Mouse (Mus musculus) liver, embryonic 14.5 days (tissue): ENCODE results near the gene Syt1. TPM values are rescaled to one million over a fixed set of nuclear protein-coding genes. Genes with fewer than 3 reads are reported as not detected.

ENCODE experiments used
- ATAC-seq: fragments of 200-750 bp; cut with Nextera tagmentation; 2 replicates; pipeline ENCODE4 v1.8.0; 2017; ENCODE audit warnings: moderate number of reproducible peaks, mild to moderate bottlenecking, moderate library complexity; ENCODE audit not compliant: insufficient read depth
- DNase-seq, 3 experiments: peaks; one replicate each; pipeline ENCODE4 v3.0.0-alpha.2; 2012 to 2013; ENCODE audit warnings: low read depth in 3 of 3, low spot score in 3 of 3
- H3K27ac ChIP-seq: fragments of 300-500 bp; sonication (generic); 2 replicates; pipeline ENCODE4 v1.5.1; 2014; ENCODE audit warnings: moderate library complexity, mild to moderate bottlenecking, control low read depth, inconsistent platforms
- H3K27me3 ChIP-seq: fragments of 300-500 bp; sonication (generic); 2 replicates; pipeline ENCODE4 v1.6.1; 2014; ENCODE audit warnings: mild to moderate bottlenecking, low read length, moderate library complexity; ENCODE audit not compliant: control insufficient read depth, insufficient read depth
- H3K36me3 ChIP-seq: fragments of 300-500 bp; sonication (generic); replicated peaks from 2 replicates; pipeline ENCODE4 v1.6.1; 2014; ENCODE audit warnings: low read depth; ENCODE audit not compliant: control insufficient read depth, insufficient read depth
- H3K4me1 ChIP-seq, 2 experiments: fragments of 200-500 bp in 1 of 2; fragments of 300-500 bp in 1 of 2; sonication (generic) in 1 of 2; replicated peaks; 2 replicates each; pipeline ENCODE4 v1.6.1; 2012 to 2014; ENCODE audit warnings: antibody characterized with exemption in 1 of 2, inconsistent platforms in 1 of 2, low read length in 1 of 2; ENCODE audit not compliant: control insufficient read depth in 2 of 2, insufficient read depth in 2 of 2
- H3K4me2 ChIP-seq: fragments of 300-500 bp; sonication (generic); 2 replicates; pipeline ENCODE4 v1.6.1; 2014; ENCODE audit warnings: low read depth, mild to moderate bottlenecking, control low read depth, moderate library complexity
- H3K4me3 ChIP-seq, 2 experiments: fragments of 200-500 bp in 1 of 2; fragments of 300-500 bp in 1 of 2; sonication (generic) in 1 of 2; 2 replicates each; pipeline ENCODE4 v1.5.1; 2012 to 2014; ENCODE audit warnings: low read depth in 2 of 2, low read length in 2 of 2, mild to moderate bottlenecking in 2 of 2, control low read depth in 1 of 2, inconsistent platforms in 1 of 2, moderate library complexity in 1 of 2; ENCODE audit not compliant: insufficient read depth in 1 of 2
- H3K9ac ChIP-seq: fragments of 300-500 bp; sonication (generic); replicated peaks from 2 replicates; pipeline ENCODE4 v1.6.1; 2014; ENCODE audit warnings: mild to moderate bottlenecking, control low read depth, moderate library complexity
- H3K9me3 ChIP-seq: fragments of 300-500 bp; sonication (generic); 2 replicates; pipeline ENCODE4 v1.6.1; 2016; ENCODE audit warnings: low read length, mixed read lengths; ENCODE audit not compliant: control insufficient read depth
- CTCF ChIP-seq: IDR thresholded peaks from 2 replicates; pipeline ENCODE4 v1.5.1; 2016; ENCODE audit warnings: antibody characterized with exemption, low read depth, control low read depth
- EP300 ChIP-seq: IDR thresholded peaks from 2 replicates; pipeline ENCODE4 v1.6.1; 2016; ENCODE audit warnings: antibody characterized with exemption, low read depth
- WGBS: fragments of 180-500 bp; shearing (Covaris S2); extraction: QIAGEN DNeasy Blood & Tissue Kit; methylation state at CpG from one replicate; pipeline ENCODE4 v1.1.7; 2014; ENCODE audit not compliant: insufficient replicate concordance; 5-methylcytosine and 5-hydroxymethylcytosine counted together
- polyA plus RNA-seq, 2 experiments: library from polyadenylated mRNA; depleted of rRNA in 1 of 2; stranded (reverse) in 1 of 2; unstranded in 1 of 2; fragments of >200 nt; fragmentation: Nextera tagmentation in 1 of 2; extraction: Ambion mirVana in 1 of 2; gene quantifications; 2 replicates each; pipeline versions ENCODE4 v1.2.1 to v1.2.3; 2012 to 2014

Syt1 gene
- polyA plus RNA-seq, 2 experiments, result 0.02 to 0.04 TPM

DNA sequence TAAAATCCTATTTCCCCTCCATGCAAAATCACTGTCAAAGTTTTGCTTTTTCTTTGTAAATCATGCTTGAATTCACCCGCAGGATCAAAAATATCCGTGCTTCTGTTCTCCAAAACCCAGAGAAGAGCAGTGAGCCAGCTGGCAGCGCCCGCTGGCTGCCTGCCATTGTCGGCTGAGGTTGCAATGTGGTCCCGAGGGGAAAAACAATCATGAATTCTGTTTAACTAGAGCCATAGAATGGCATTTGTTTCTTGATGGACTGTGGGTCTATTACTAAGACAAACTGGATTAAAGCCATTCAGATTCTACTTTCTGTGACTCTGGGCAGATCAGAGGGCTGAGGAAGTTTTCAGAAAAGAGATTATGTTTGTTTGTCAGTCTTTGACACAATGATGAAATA lies 31.1 kb downstream of the Syt1 start:
- DNase-seq, result no peak
- no peak for ATAC-seq
- H3K27ac ChIP-seq, result no peak overlapping the region
- H3K9me3 ChIP-seq, result no peaks in the 10 kb centered on the region
- no peak overlapping the region for H3K4me2 ChIP-seq
- no peak overlapping the region for H3K9ac ChIP-seq
- 60% methylated on average over 6 of the region's 6 CpGs for WGBS
- H3K27me3 ChIP-seq, result no peaks in the 10 kb centered on the region
- TF ChIP-seq CTCF, result no peak
- TF ChIP-seq EP300, result no peak
- no peaks in the 10 kb centered on the region for H3K4me1 ChIP-seq
- H3K4me3 ChIP-seq, result no peak overlapping the region
- H3K36me3 ChIP-seq, result no peaks in the 10 kb centered on the region

GRCm38 (mm10) chr10:108954952-108955351 lies 55.8 kb downstream of the Syt1 start:
- Histone ChIP-seq H3K27ac (no peak overlapping the region), H3K9ac (no peak overlapping the region), H3K27me3 (no peaks in the 10 kb centered on the region), H3K4me3 (no peak overlapping the region), H3K36me3 (no peaks in the 10 kb centered on the region), H3K9me3 (no peaks in the 10 kb centered on the region), H3K4me2 (no peak overlapping the region), H3K4me1 (no peaks in the 10 kb centered on the region)
- ATAC-seq (no peak), DNase-seq (no peak)
- TF ChIP-seq EP300, result no peak
- TF ChIP-seq CTCF, result no peak
- 66% methylated on average over 5 of the region's 5 CpGs for WGBS

GRCm38 (mm10) chr10:108952182-108952581 lies 58.6 kb downstream of the Syt1 start:
- H3K36me3 ChIP-seq, result no peaks in the 10 kb centered on the region
- H3K4me2 ChIP-seq, result no peak overlapping the region
- H3K9me3 ChIP-seq, result no peaks in the 10 kb centered on the region
- DNase-seq (no peak), ATAC-seq (no peak)
- H3K4me1 ChIP-seq, result no peaks in the 10 kb centered on the region
- H3K4me3 ChIP-seq, result no peak overlapping the region
- no peak overlapping the region for H3K9ac ChIP-seq
- H3K27me3 ChIP-seq, result no peaks in the 10 kb centered on the region
- 62% methylated on average over 8 of the region's 8 CpGs for WGBS
- TF ChIP-seq EP300 (no peak), CTCF (no peak)
- H3K27ac ChIP-seq, result no peak overlapping the region

DNA sequence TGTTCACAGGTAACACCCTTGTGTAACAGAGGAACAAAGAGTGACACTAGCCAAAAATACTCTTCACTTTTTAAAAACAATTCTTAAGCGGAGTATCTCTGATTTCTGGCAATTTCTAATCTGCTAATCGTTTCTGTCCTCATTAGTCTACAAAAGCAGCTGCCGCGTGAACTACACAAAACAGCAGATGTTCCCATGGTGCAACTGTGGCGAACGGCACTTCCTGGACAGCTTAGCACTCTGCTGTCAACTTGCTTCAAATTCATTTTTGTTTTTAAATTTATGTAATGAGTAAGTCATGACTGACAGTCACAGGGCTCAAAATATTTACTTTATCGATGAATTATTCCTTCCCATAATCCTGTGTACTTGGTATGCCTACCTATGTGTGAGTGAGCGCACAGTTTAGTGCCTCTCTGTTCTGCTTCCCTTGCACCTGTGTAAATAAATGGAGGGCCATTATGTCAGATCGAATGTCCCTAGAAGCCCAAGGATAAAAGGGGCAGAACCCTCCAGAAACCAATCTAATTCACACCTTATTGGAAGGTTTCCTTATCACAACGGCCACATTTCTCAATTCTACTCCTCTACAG lies 73.8 kb downstream of the Syt1 start:
- Histone ChIP-seq H3K27me3 (no peaks in the 10 kb centered on the region), H3K36me3 (no peaks in the 10 kb centered on the region), H3K4me2 (no peak overlapping the region), H3K27ac (no peak overlapping the region), H3K4me1 (no peaks in the 10 kb centered on the region), H3K4me3 (no peak overlapping the region), H3K9me3 (no peaks in the 10 kb centered on the region), H3K9ac (no peak overlapping the region)
- WGBS, result 64% methylated on average over 10 of the region's 10 CpGs
- ATAC-seq (no peak), DNase-seq (no peak)
- TF ChIP-seq CTCF, result no peak
- no peak for TF ChIP-seq EP300

DNA sequence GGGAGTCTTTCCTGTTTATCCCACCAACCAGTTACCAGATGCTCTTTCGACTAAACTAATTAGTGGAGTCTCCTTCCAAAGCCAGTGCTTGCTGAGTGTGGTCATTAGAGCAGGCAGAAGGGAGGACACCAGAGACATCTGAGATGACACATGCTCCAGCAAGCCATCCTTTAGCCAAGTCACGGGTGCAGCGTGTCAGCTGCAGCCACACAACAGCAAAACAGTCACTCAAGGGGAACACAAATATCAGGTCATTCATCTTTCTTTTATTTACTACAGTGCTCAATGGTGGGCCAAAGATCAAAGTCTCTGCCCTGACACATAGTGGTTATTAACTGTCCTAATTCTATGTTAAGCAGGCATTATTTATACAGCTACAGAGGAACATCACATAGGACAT lies 80.5 kb downstream of the Syt1 start:
- Histone ChIP-seq H3K27me3 (no peaks in the 10 kb centered on the region), H3K4me1 (no peaks in the 10 kb centered on the region), H3K9me3 (no peaks in the 10 kb centered on the region), H3K4me2 (no peak overlapping the region), H3K4me3 (no peak overlapping the region), H3K9ac (no peak overlapping the region), H3K27ac (no peak overlapping the region), H3K36me3 (no peaks in the 10 kb centered on the region)
- DNase-seq (no peak), ATAC-seq (no peak)
- no peak for TF ChIP-seq CTCF
- no peak for TF ChIP-seq EP300
- WGBS, result 67% methylated on average over 3 of the region's 3 CpGs
